Mouse (Mus musculus): Measurements from ENCODE around the gene Ptprm.

GRCm38 (mm10) chr17:66769365-66770363 lies 584.6 kb downstream of the Ptprm start:
- no peak for TF ChIP-seq POLR2A (IDR thresholded peaks at IDR 0.05; ENCODE audit: low read depth, low read length)
- no peak for TF ChIP-seq CTCF (IDR thresholded peaks at IDR 0.05; ENCODE audit: borderline replicate concordance, insufficient read depth, low read length)

All from embryonic fibroblast, embryonic 13.5 days (primary cell).